Mouse (Mus musculus) myocyte (in vitro differentiated cells): Measurements from ENCODE around the gene Zfp598.

Source experiments
- CEBPB ChIP-seq: IDR thresholded peaks from 2 replicates; pipeline ENCODE4 v1.6.1; 2011; ENCODE audit warnings: mild to moderate bottlenecking, moderate library complexity; ENCODE audit not compliant: poor library complexity, insufficient read depth, severe bottlenecking
- E2F4 ChIP-seq: IDR thresholded peaks from one replicate; pipeline ENCODE4 v1.6.1; 2011; ENCODE audit warnings: mild to moderate bottlenecking, control low read depth, moderate library complexity; ENCODE audit not compliant: insufficient read depth
- MAX ChIP-seq: IDR thresholded peaks from one replicate; pipeline ENCODE4 v1.6.1; 2011; ENCODE audit warnings: low read depth, mild to moderate bottlenecking, control low read depth
- MYOG ChIP-seq, 3 experiments: IDR thresholded peaks; one replicate each; pipeline ENCODE4 v1.6.1; 2011; ENCODE audit warnings: control low read depth in 2 of 3, low read depth in 2 of 3, mild to moderate bottlenecking in 2 of 3; ENCODE audit not compliant: insufficient read length in 2 of 3, control insufficient read depth in 1 of 3, insufficient read depth in 1 of 3
- POLR2A ChIP-seq: IDR thresholded peaks from one replicate; pipeline ENCODE4 v1.6.1; 2011; ENCODE audit warnings: low read depth, mild to moderate bottlenecking, control low read depth, moderate library complexity; ENCODE audit not compliant: insufficient read length
- POLR2AphosphoS2 ChIP-seq: IDR thresholded peaks from one replicate; pipeline ENCODE4 v1.6.1; 2011; ENCODE audit warnings: low read depth, control low read depth; ENCODE audit not compliant: insufficient read length
- REST ChIP-seq: IDR thresholded peaks from one replicate; pipeline ENCODE4 v1.6.1; 2011; ENCODE audit warnings: mild to moderate bottlenecking, control low read depth, moderate library complexity; ENCODE audit not compliant: insufficient read depth, insufficient read length
- SRF ChIP-seq: IDR thresholded peaks from one replicate; pipeline ENCODE4 v1.6.1; 2011; ENCODE audit warnings: low read depth; ENCODE audit not compliant: control insufficient read depth, insufficient read length
- TCF12 ChIP-seq: IDR thresholded peaks from one replicate; pipeline ENCODE4 v1.6.1; 2011; ENCODE audit warnings: mild to moderate bottlenecking, control low read depth; ENCODE audit not compliant: poor library complexity, insufficient read depth, severe bottlenecking
- USF1 ChIP-seq: IDR thresholded peaks from one replicate; pipeline ENCODE4 v1.6.1; 2011; ENCODE audit warnings: low read depth, mild to moderate bottlenecking, control low read depth, moderate library complexity

GRCm38 (mm10) chr17:24706982-24707800 is 37.7 kb downstream of the Zfp598 start, which contains the start of gene Tbl3:
- TF ChIP-seq USF1: no peak
- peak; percentile 91 for TF ChIP-seq POLR2A
- TF ChIP-seq POLR2AphosphoS2: peak; percentile 94
- TF ChIP-seq MYOG (IDR thresholded peaks at IDR 0.05; ENCODE audit: control insufficient read depth in 1 of 3, insufficient read depth in 1 of 3, insufficient read length in 2 of 3, low read depth in 2 of 3): peak in 1 of 3 experiments; percentile 10
- TF ChIP-seq MAX: no peak
- TF ChIP-seq TCF12: no peak
- no peak for TF ChIP-seq CEBPB
- peak; percentile 2 for TF ChIP-seq E2F4
- no peak for TF ChIP-seq REST
- peak; percentile 72 for TF ChIP-seq SRF
